Mouse (Mus musculus) hindbrain, embryonic 15.5 days (tissue): ENCODE measurements at regions not wholly inside any gene's neighbourhood (a gene's known extent, or its start where the extent isn't known, plus 50 kb on each side); places are given as distances from the start of the nearest gene placed in this dataset.

ENCODE experiments used
- ATAC-seq: fragments of 200-750 bp; cut with Nextera tagmentation; 2 replicates; pipeline ENCODE4 v1.8.0; 2017; ENCODE audit warnings: low read depth, moderate number of reproducible peaks, moderate TSS enrichment; ENCODE audit not compliant: low FRiP score
- H3K27ac ChIP-seq: fragments of 300-500 bp; sonication (generic); replicated peaks from 2 replicates; pipeline ENCODE4 v1.5.1; 2015; ENCODE audit warnings: mild to moderate bottlenecking, inconsistent platforms
- H3K27me3 ChIP-seq: fragments of 300-500 bp; sonication (generic); 2 replicates; pipeline ENCODE4 v1.6.1; 2015; ENCODE audit warnings: control low read depth, inconsistent platforms
- H3K36me3 ChIP-seq: fragments of 300-500 bp; sonication (generic); 2 replicates; pipeline ENCODE4 v1.6.1; 2015; ENCODE audit warnings: control low read depth, inconsistent platforms
- H3K4me1 ChIP-seq: fragments of 300-500 bp; sonication (generic); replicated peaks from 2 replicates; pipeline ENCODE4 v1.6.1; 2015; ENCODE audit warnings: control low read depth, inconsistent platforms
- H3K4me2 ChIP-seq: fragments of 300-500 bp; sonication (generic); 2 replicates; pipeline ENCODE4 v1.6.1; 2015; ENCODE audit warnings: moderate library complexity, mild to moderate bottlenecking, inconsistent platforms
- H3K4me3 ChIP-seq: fragments of 300-500 bp; sonication (generic); 2 replicates; pipeline ENCODE4 v1.5.1; 2015; ENCODE audit warnings: mild to moderate bottlenecking, inconsistent platforms
- H3K9ac ChIP-seq: fragments of 300-500 bp; sonication (generic); 2 replicates; pipeline ENCODE4 v1.6.1; 2015; ENCODE audit warnings: inconsistent platforms
- H3K9me3 ChIP-seq: fragments of 300-500 bp; sonication (generic); 2 replicates; pipeline ENCODE4 v1.6.1; 2016; ENCODE audit warnings: control low read depth, inconsistent platforms
- WGBS: fragments of 180-500 bp; shearing (Covaris S2); methylation state at CpG from one replicate; pipeline ENCODE4 v1.1.7; 2015; 5-methylcytosine and 5-hydroxymethylcytosine counted together

GRCm38 (mm10) chr14:76858396-76858795 is 178.2 kb upstream of the Ccdc122 start:
- no peak for ATAC-seq
- no peaks in the 10 kb centered on the region for H3K36me3 ChIP-seq
- H3K27ac ChIP-seq, result no peak overlapping the region
- H3K9me3 ChIP-seq, result no peaks in the 10 kb centered on the region
- no peaks in the 10 kb centered on the region for H3K4me1 ChIP-seq
- H3K9ac ChIP-seq, result no peak overlapping the region
- WGBS, result 76% methylated on average over 5 of the region's 5 CpGs
- H3K4me2 ChIP-seq, result no peak overlapping the region
- 0 out of 2 replicates have a peak, but pooled peaks cover 2% of the 10 kb centered on the region for H3K27me3 ChIP-seq
- H3K4me3 ChIP-seq, result no peak overlapping the region

- 51% methylated on average over 10 of the region's 10 CpGs for WGBS
- no peak overlapping the region for H3K4me2 ChIP-seq
- ATAC-seq, result no peak
Observed at GRCm38 (mm10) chr14:76857196-76857773, 179.3 kb upstream of the Ccdc122 start.

GRCm38 (mm10) chr14:76856591-76856990 is 180.0 kb upstream of the Ccdc122 start:
- no peak overlapping the region for H3K27ac ChIP-seq
- no peaks in the 10 kb centered on the region for H3K4me1 ChIP-seq
- no peak overlapping the region for H3K9ac ChIP-seq
- no peak overlapping the region for H3K4me2 ChIP-seq
- 0 out of 2 replicates have a peak, but pooled peaks cover 2% of the 10 kb centered on the region for H3K27me3 ChIP-seq
- ATAC-seq, result no peak
- no peaks in the 10 kb centered on the region for H3K9me3 ChIP-seq
- WGBS, result 82% methylated on average over 8 of the region's 8 CpGs
- no peak overlapping the region for H3K4me3 ChIP-seq
- no peaks in the 10 kb centered on the region for H3K36me3 ChIP-seq

More at GRCm38 (mm10) chr14:76857196-76857773, 179.3 kb upstream of the Ccdc122 start:
- H3K27ac ChIP-seq, result no peak overlapping the region
- no peaks in the 10 kb centered on the region for H3K9me3 ChIP-seq
- no peak overlapping the region for H3K4me3 ChIP-seq
- no peaks in the 10 kb centered on the region for H3K4me1 ChIP-seq
- 0 out of 2 replicates have a peak, but pooled peaks cover 2% of the 10 kb centered on the region for H3K27me3 ChIP-seq
- no peaks in the 10 kb centered on the region for H3K36me3 ChIP-seq
- no peak overlapping the region for H3K9ac ChIP-seq

GRCm38 (mm10) chr14:76854965-76855364 is 181.6 kb upstream of the Ccdc122 start:
- H3K27ac ChIP-seq, result no peak overlapping the region
- H3K4me3 ChIP-seq, result no peak overlapping the region
- ATAC-seq, result no peak
- H3K4me2 ChIP-seq, result no peak overlapping the region
- whole genome bisulfite sequencing, result 73% methylated on average over 11 of the region's 11 CpGs
- no peaks in the 10 kb centered on the region for H3K36me3 ChIP-seq
- no peaks in the 10 kb centered on the region for H3K4me1 ChIP-seq
- no peak overlapping the region for H3K9ac ChIP-seq
- no peaks in the 10 kb centered on the region for H3K9me3 ChIP-seq
- H3K27me3 ChIP-seq, result no peaks in the 10 kb centered on the region

GRCm38 (mm10) chr14:76851473-76852214 is 184.9 kb upstream of the Ccdc122 start:
- H3K9me3 ChIP-seq, result no peaks in the 10 kb centered on the region
- H3K36me3 ChIP-seq, result no peaks in the 10 kb centered on the region
- 86% methylated on average over 10 of the region's 10 CpGs for WGBS
- no peak overlapping the region for H3K4me3 ChIP-seq
- H3K4me2 ChIP-seq, result no peak overlapping the region
- no peak overlapping the region for H3K9ac ChIP-seq
- no peak for ATAC-seq
- H3K4me1 ChIP-seq, result no peaks in the 10 kb centered on the region
- H3K27me3 ChIP-seq, result no peaks in the 10 kb centered on the region
- no peak overlapping the region for H3K27ac ChIP-seq

- no peaks in the 10 kb centered on the region for H3K9me3 ChIP-seq
- WGBS, result 93% methylated on average over 4 of the region's 4 CpGs
- no peaks in the 10 kb centered on the region for H3K36me3 ChIP-seq
- ATAC-seq, result no peak
- H3K4me2 ChIP-seq, result no peak overlapping the region
- H3K4me3 ChIP-seq, result no peak overlapping the region
- H3K27ac ChIP-seq, result no peak overlapping the region
- no peaks in the 10 kb centered on the region for H3K27me3 ChIP-seq
- no peak overlapping the region for H3K9ac ChIP-seq
- no peaks in the 10 kb centered on the region for H3K4me1 ChIP-seq
Observed at GRCm38 (mm10) chr14:76850641-76851040, 185.9 kb upstream of the Ccdc122 start.

- H3K4me2 ChIP-seq, result no peak overlapping the region
- no peak for ATAC-seq
- no peaks in the 10 kb centered on the region for H3K9me3 ChIP-seq
- no peaks in the 10 kb centered on the region for H3K27me3 ChIP-seq
- H3K4me3 ChIP-seq, result no peak overlapping the region
- H3K27ac ChIP-seq, result no peak overlapping the region
- WGBS, result 50% methylated on average over 13 of the region's 13 CpGs
- H3K36me3 ChIP-seq, result no peaks in the 10 kb centered on the region
- no peak overlapping the region for H3K9ac ChIP-seq
- no peaks in the 10 kb centered on the region for H3K4me1 ChIP-seq
Observed at GRCm38 (mm10) chr14:76850051-76850450, 186.5 kb upstream of the Ccdc122 start.

GRCm38 (mm10) chr14:76849636-76850035 is 186.9 kb upstream of the Ccdc122 start:
- H3K27me3 ChIP-seq, result no peaks in the 10 kb centered on the region
- 71% methylated on average over 6 of the region's 6 CpGs for WGBS

GRCm38 (mm10) chr14:76849071-76849470 is 187.5 kb upstream of the Ccdc122 start:
- ATAC-seq, result no peak
- Histone ChIP-seq H3K27ac (no peak overlapping the region), H3K4me2 (no peak overlapping the region), H3K27me3 (no peaks in the 10 kb centered on the region), H3K9me3 (no peaks in the 10 kb centered on the region), H3K4me3 (no peak overlapping the region), H3K9ac (no peak overlapping the region), H3K4me1 (no peaks in the 10 kb centered on the region), H3K36me3 (no peaks in the 10 kb centered on the region)
- 56% methylated on average over 3 of the region's 3 CpGs for WGBS

More at GRCm38 (mm10) chr14:76849636-76850035, 186.9 kb upstream of the Ccdc122 start:
- Histone ChIP-seq H3K27ac (no peak overlapping the region), H3K36me3 (no peaks in the 10 kb centered on the region), H3K9ac (no peak overlapping the region), H3K9me3 (no peaks in the 10 kb centered on the region), H3K4me1 (no peaks in the 10 kb centered on the region), H3K4me3 (no peak overlapping the region), H3K4me2 (no peak overlapping the region)
- ATAC-seq, result no peak

GRCm38 (mm10) chr14:76845706-76846105 is 190.9 kb upstream of the Ccdc122 start:
- H3K4me1 ChIP-seq, result no peaks in the 10 kb centered on the region
- H3K9me3 ChIP-seq, result no peaks in the 10 kb centered on the region
- no peak overlapping the region for H3K9ac ChIP-seq
- ATAC-seq, result no peak
- no peak overlapping the region for H3K4me2 ChIP-seq
- WGBS, result 84% methylated on average over 3 of the region's 3 CpGs
- H3K4me3 ChIP-seq, result no peak overlapping the region
- H3K36me3 ChIP-seq, result no peaks in the 10 kb centered on the region
- no peaks in the 10 kb centered on the region for H3K27me3 ChIP-seq
- no peak overlapping the region for H3K27ac ChIP-seq

GRCm38 (mm10) chr14:76844717-76845116 is 191.9 kb upstream of the Ccdc122 start:
- Histone ChIP-seq H3K9me3 (no peaks in the 10 kb centered on the region), H3K36me3 (no peaks in the 10 kb centered on the region), H3K4me3 (no peak overlapping the region), H3K27ac (no peak overlapping the region), H3K4me2 (no peak overlapping the region), H3K27me3 (no peaks in the 10 kb centered on the region), H3K4me1 (no peaks in the 10 kb centered on the region), H3K9ac (no peak overlapping the region)
- WGBS, result 95% methylated on average over 1 of the region's 1 CpGs
- no peak for ATAC-seq

GRCm38 (mm10) chr14:76837583-76838220 is 198.9 kb upstream of the Ccdc122 start:
- Histone ChIP-seq H3K27me3 (no peaks in the 10 kb centered on the region), H3K27ac (no peak overlapping the region), H3K9me3 (no peaks in the 10 kb centered on the region), H3K36me3 (no peaks in the 10 kb centered on the region), H3K4me1 (0 out of 2 replicates have a peak, but pooled peaks cover 5% of the 10 kb centered on the region), H3K9ac (no peak overlapping the region), H3K4me3 (no peak overlapping the region), H3K4me2 (no peak overlapping the region)
- WGBS, result 94% methylated on average over 5 of the region's 5 CpGs
- no peak for ATAC-seq
